Mouse (Mus musculus) heart, embryonic 13.5 days (tissue): ENCODE results near the gene Mafk. TPM values are rescaled to one million over a fixed set of nuclear protein-coding genes. Genes with fewer than 3 reads are reported as not detected.

Experiments used
- ATAC-seq: fragments of 200-750 bp; cut with Nextera tagmentation; 2 replicates; pipeline ENCODE4 v1.8.0; 2017; ENCODE audit warnings: moderate TSS enrichment; ENCODE audit not compliant: insufficient number of reproducible peaks, low FRiP score, low TSS enrichment; ENCODE audit errors: extremely low read depth
- H3K27ac ChIP-seq: fragments of 300-500 bp; sonication (generic); replicated peaks from 2 replicates; pipeline ENCODE4 v1.5.1; 2015; ENCODE audit warnings: moderate library complexity, mild to moderate bottlenecking, inconsistent platforms
- H3K27me3 ChIP-seq: fragments of 300-500 bp; sonication (generic); replicated peaks from 2 replicates; pipeline ENCODE4 v1.6.1; 2015; ENCODE audit warnings: mild to moderate bottlenecking, inconsistent platforms
- H3K36me3 ChIP-seq: fragments of 300-500 bp; sonication (generic); 2 replicates; pipeline ENCODE4 v1.6.1; 2015; ENCODE audit warnings: mild to moderate bottlenecking, inconsistent platforms
- H3K4me1 ChIP-seq: fragments of 300-500 bp; sonication (generic); 2 replicates; pipeline ENCODE4 v1.6.1; 2015; ENCODE audit warnings: inconsistent platforms
- H3K4me2 ChIP-seq: fragments of 300-500 bp; sonication (generic); 2 replicates; pipeline ENCODE4 v1.6.1; 2015; ENCODE audit warnings: inconsistent platforms, mild to moderate bottlenecking, moderate library complexity
- H3K4me3 ChIP-seq: fragments of 300-500 bp; sonication (generic); 2 replicates; pipeline ENCODE4 v1.5.1; 2015; ENCODE audit warnings: moderate library complexity, mild to moderate bottlenecking, inconsistent platforms
- H3K9ac ChIP-seq: fragments of 300-500 bp; sonication (generic); 2 replicates; pipeline ENCODE4 v1.6.1; 2015; ENCODE audit warnings: inconsistent platforms, mild to moderate bottlenecking, moderate library complexity
- H3K9me3 ChIP-seq: fragments of 300-500 bp; sonication (generic); 2 replicates; pipeline ENCODE4 v1.6.1; 2016; ENCODE audit warnings: inconsistent platforms
- WGBS: fragments of 180-500 bp; shearing (Covaris S2); methylation state at CpG from one replicate; pipeline ENCODE4 v1.1.7; 2015; ENCODE audit warnings: mixed read lengths; 5-methylcytosine and 5-hydroxymethylcytosine counted together
- polyA plus RNA-seq: library from polyadenylated mRNA; unstranded; fragments of >200 nt; fragmentation: Nextera tagmentation; extraction: Ambion mirVana; gene quantifications from 2 replicates; pipeline ENCODE4 v1.2.1, GENCODE M21; 2015

The Mafk gene
- polyA plus RNA-seq, 1 experiment from 2014 or later, result 17.6 TPM

DNA sequence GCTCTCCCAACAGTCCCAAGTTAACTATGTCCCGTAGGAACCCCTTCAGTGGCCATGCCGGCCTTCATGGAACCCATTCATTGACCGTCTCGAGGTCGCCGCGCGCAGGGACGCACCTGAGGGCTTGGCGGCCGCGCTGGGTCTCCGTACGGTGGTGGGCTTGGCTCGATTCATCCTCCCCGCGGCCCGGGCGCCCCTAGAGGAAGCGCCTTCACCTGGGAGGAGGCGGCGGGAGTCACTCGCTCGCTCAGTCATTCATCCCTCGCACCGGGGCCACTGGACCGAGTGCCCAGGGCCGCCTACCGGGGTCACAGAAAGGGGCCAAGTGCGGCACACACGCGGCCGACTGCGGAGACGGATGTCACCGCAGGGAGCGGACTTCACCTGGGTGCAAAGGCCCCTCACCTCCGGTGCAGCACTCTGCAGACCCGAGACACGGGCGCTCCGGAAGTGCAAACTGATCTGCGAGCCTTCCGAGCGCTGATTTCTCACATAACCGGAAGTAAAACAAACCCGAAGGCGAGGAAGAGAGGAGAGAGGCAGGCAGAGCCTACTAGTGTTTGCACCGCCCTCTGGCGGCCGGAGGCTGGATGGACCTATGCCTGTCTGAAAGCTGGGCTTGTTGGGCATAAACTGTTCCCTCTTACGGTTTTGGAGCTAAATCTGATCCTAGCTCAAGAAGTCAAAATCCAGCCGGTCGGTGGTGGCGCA lies 15.9 kb upstream of the Mafk start, which contains the start of gene Ints1:
Gene Ints1 (minus strand): TSS at position 459 of the 711 bp plus-strand sequence.
- peak; percentile 71 for ATAC-seq
- 1% methylated on average over 55 of the region's 55 CpGs for WGBS
- Histone ChIP-seq H3K4me1 (peaks cover 11% of the 10 kb centered on the region), H3K9me3 (no peaks in the 10 kb centered on the region), H3K27me3 (no peaks in the 10 kb centered on the region), H3K9ac (peak within 1 kb of the TSS; percentile 86), H3K4me3 (peak within 1 kb of the TSS; percentile 76), H3K36me3 (peaks cover 38% of the 10 kb centered on the region), H3K27ac (no peak within 1 kb of the TSS), H3K4me2 (peak within 1 kb of the TSS; percentile 95)

DNA sequence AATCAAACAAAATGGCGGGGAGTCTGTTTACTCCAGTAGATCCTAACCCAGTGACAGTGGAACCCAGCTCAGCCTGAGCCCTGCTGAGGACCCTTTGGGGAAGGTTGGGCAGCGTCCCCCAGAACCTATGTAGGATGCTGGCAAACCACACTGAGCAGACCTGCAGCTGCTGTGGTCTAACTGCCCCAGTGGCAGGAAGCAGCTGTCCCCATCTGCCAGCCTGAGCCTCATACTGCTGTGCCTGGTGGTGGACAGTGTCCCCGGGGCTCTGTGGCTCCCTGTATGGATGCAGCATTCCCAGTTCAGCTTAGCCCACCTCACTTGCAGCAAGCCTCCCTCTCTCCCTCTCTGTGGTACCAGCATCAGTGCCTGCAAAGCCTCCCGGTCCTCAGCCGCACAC lies 14.3 kb upstream of the Mafk start:
- H3K4me2 ChIP-seq, result no peak overlapping the region
- H3K4me1 ChIP-seq, result peaks cover 11% of the 10 kb centered on the region
- H3K9me3 ChIP-seq, result no peaks in the 10 kb centered on the region
- no peaks in the 10 kb centered on the region for H3K27me3 ChIP-seq
- no peak overlapping the region for H3K27ac ChIP-seq
- no peak overlapping the region for H3K9ac ChIP-seq
- H3K4me3 ChIP-seq, result no peak overlapping the region
- WGBS, result 68% methylated on average over 5 of the region's 5 CpGs
- ATAC-seq, result no peak
- peaks cover 22% of the 10 kb centered on the region for H3K36me3 ChIP-seq

DNA sequence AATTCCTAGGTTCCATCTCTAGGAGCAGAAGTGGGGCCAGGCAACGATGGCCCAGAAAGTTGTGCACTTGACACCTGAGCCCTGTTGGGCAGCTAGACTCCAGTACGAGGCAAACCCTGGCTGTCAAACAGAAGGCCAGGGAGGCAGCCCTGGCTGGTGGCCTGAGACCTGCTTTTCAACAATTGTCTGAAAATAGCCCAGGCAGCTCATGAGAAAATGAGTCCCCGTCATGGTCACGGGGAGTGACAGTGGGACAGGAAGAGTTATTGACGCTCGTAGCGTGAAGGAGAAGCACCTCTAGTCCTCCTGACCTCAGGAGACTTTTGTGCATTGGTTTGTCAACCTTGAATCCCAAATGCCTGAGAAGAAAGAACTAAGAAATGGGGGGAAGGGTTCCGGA lies 9.9 kb upstream of the Mafk start:
- Histone ChIP-seq H3K9me3 (no peaks in the 10 kb centered on the region), H3K4me2 (no peak overlapping the region), H3K36me3 (no peaks in the 10 kb centered on the region), H3K27me3 (no peaks in the 10 kb centered on the region), H3K4me1 (no peaks in the 10 kb centered on the region), H3K27ac (no peak overlapping the region), H3K9ac (no peak overlapping the region), H3K4me3 (no peak overlapping the region)
- ATAC-seq, result no peak
- 60% methylated on average over 8 of the region's 8 CpGs for WGBS

DNA sequence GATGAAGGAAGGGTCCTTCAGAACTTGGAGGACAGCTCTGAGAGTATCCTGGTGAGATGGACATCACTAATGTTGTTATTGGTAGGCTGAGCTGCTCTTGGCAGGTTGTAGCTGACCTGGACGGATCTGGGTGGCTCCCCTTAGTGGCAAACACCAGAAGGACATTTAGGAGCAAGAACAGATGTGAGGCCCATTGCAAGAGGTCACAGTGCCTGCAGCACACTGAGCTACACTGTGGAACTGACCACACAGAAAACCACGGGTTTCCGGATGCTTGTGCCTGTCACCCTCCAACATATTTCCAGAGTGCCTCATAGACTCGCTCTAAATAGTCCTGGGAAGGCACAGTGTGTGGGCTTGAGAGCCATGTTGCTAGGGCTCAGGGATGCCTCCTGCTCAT lies 1.8 kb upstream of the Mafk start:
- Histone ChIP-seq H3K4me1 (peaks cover 32% of the 10 kb centered on the region), H3K36me3 (no peaks in the 10 kb centered on the region), H3K4me3 (no peak overlapping the region), H3K27me3 (no peaks in the 10 kb centered on the region), H3K9me3 (no peaks in the 10 kb centered on the region), H3K27ac (no peak overlapping the region), H3K4me2 (no peak overlapping the region), H3K9ac (no peak overlapping the region)
- WGBS, result 39% methylated on average over 4 of the region's 4 CpGs
- ATAC-seq, result no peak

DNA sequence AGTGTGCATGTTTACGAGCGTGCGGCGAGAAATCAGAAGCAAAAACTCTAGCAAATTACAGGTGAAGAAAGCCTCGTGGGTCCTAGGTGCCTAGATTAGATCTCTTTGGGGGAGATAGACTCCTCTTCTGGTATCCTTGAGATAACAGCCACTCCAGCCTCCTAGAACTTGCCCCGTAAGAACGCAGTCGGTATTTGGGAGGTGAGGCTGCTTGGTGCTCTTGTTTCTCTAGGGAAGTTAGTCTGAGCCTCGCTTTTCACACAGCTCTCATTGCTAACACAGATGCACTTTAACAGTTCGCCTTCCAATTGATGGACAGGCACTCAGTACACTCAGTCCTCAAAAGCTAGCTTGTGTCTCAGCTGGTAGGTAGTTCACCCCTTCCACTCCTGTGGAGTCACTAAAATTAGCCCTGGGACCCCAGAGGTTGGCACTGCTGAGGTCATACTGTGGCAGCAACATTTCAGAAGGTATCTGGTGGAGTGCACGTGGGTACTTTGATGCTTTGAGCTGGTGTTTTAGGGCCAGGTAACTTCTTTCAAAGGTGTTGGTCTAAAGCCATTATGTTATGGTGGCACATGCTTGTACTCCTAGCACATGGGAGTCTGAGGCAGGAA lies 954 bp downstream of the Mafk start:
- H3K36me3 ChIP-seq, result no peaks in the 10 kb centered on the region
- peak overlapping the region; percentile 99 for H3K27ac ChIP-seq
- WGBS, result 7% methylated on average over 11 of the region's 11 CpGs
- no peaks in the 10 kb centered on the region for H3K9me3 ChIP-seq
- peak overlapping the region; percentile 99 for H3K4me2 ChIP-seq
- H3K9ac ChIP-seq, result peak overlapping the region; percentile 94
- ATAC-seq, result no peak
- H3K4me3 ChIP-seq, result peak overlapping the region; percentile 98
- no peaks in the 10 kb centered on the region for H3K27me3 ChIP-seq
- H3K4me1 ChIP-seq, result peaks cover 59% of the 10 kb centered on the region

DNA sequence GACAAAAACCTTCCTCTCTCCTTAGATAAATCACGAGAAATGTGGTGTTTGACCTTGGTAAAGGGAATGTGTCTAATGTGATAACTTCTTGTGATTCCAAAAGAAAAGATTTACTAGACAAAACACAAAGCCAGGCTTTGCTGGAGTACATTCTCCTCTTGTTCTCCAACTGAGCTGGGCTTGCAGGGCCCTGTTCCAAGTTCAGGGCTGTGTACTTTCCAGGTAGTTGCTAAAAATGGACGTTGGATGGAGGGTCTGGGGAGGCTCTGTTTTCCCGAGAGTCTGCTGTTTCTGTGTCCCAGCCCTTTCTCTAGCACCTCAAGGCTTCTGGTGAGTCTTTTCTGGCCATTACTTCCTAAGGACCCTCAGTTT lies 1.6 kb downstream of the Mafk start:
- Histone ChIP-seq H3K9me3 (no peaks in the 10 kb centered on the region), H3K9ac (peak overlapping the region; percentile 94), H3K4me3 (peak overlapping the region; percentile 98), H3K4me1 (peaks cover 66% of the 10 kb centered on the region), H3K27me3 (no peaks in the 10 kb centered on the region), H3K4me2 (peak overlapping the region; percentile 99), H3K27ac (peak overlapping the region; percentile 99), H3K36me3 (no peaks in the 10 kb centered on the region)
- no peak for ATAC-seq
- WGBS, result 12% methylated on average over 3 of the region's 3 CpGs

DNA sequence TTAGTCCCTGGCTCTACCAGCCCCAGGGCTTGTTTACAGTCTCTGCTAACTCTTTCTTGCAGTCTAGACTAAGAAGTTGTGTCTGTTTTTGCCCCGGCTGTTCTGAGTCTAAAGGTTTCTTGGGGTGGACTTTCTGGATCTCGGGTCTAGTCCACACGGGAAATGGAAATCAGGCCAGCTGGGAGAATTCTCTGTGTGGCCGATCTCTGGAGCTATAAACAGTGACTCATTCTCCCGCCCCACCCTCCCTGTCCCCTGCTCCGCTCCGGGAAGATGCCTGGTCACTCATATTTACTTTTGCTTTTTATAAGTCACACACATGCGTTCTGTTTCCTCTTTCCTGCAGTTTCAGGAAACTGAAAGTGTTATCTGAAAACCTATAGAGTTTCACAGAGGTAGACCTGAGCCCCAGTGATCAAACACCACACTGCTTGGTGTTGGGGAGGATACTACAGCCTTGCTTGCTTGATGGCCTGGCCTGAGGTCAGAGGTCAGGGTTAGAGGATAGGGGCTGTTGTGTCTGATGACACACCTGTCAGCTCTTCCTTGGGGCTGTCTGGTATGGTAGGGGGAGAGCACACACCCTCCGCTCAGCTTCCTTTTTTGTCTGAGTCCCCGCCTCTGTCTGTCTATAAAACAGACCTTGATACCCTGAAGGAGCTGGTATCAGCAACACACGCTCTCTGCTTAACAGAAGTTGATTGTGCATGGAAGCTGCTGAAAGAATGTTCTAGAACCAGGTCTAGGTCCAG lies 2.2 kb downstream of the Mafk start:
- H3K27ac ChIP-seq, result peak overlapping the region; percentile 99
- H3K9ac ChIP-seq, result peak overlapping the region; percentile 94
- H3K4me1 ChIP-seq, result peaks cover 72% of the 10 kb centered on the region
- WGBS, result 15% methylated on average over 11 of the region's 11 CpGs
- H3K27me3 ChIP-seq, result no peaks in the 10 kb centered on the region
- ATAC-seq, result no peak
- peak overlapping the region; percentile 98 for H3K4me3 ChIP-seq
- peak overlapping the region; percentile 99 for H3K4me2 ChIP-seq
- H3K9me3 ChIP-seq, result no peaks in the 10 kb centered on the region
- H3K36me3 ChIP-seq, result no peaks in the 10 kb centered on the region

DNA sequence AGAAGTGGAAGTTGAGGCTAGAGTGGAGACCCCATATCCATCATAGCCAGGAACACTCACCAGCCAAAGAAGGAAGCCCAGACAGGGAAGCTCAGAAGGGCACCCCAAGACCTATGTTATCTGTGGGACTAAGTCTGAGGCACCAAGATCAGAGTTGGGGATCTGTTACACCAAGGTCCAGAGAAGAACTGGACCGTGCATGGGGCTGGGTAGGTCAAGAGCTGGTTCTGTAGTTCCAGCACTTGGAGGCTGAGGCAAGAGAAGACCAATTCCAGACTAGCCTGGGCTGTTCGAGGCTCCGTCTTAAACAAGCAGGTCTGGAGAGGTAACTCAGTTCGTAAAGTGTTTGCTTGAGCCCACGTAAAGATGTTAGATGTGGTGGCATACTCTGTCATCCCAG lies 2.8 kb downstream of the Mafk start:
- Histone ChIP-seq H3K27ac (peak overlapping the region; percentile 99), H3K9me3 (no peaks in the 10 kb centered on the region), H3K27me3 (no peaks in the 10 kb centered on the region), H3K9ac (peak overlapping the region; percentile 94), H3K4me2 (peak overlapping the region; percentile 99), H3K4me3 (peak overlapping the region; percentile 98), H3K36me3 (peaks cover 2% of the 10 kb centered on the region), H3K4me1 (peaks cover 78% of the 10 kb centered on the region)
- no peak for ATAC-seq
- WGBS, result 79% methylated on average over 5 of the region's 5 CpGs

DNA sequence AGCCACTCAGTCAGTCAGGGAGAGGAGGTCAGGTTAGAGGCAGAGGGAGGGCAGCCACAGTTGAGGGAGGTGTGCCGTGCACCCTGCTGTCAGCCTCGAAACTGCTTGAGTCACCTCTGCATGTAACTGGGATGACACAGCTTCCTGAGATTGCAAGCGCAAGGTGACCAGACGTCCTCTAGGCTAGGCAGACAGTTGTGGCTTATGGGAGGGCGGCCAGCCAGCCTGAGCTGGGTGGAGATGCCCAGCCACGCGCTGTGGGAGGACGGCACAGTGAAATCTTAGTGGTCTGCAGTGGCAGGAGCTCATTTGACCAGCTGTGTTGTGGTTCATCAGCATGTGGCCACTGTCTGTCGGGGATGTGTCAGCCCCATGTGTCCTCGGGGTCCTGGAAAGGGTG lies 3.6 kb downstream of the Mafk start:
- Histone ChIP-seq H3K9me3 (no peaks in the 10 kb centered on the region), H3K27ac (peak overlapping the region; percentile 99), H3K27me3 (no peaks in the 10 kb centered on the region), H3K4me1 (peaks cover 86% of the 10 kb centered on the region), H3K4me3 (peak overlapping the region; percentile 98), H3K4me2 (peak overlapping the region; percentile 99), H3K36me3 (peaks cover 10% of the 10 kb centered on the region), H3K9ac (peak overlapping the region; percentile 94)
- peak; percentile 40 for ATAC-seq
- 37% methylated on average over 10 of the region's 10 CpGs for WGBS

DNA sequence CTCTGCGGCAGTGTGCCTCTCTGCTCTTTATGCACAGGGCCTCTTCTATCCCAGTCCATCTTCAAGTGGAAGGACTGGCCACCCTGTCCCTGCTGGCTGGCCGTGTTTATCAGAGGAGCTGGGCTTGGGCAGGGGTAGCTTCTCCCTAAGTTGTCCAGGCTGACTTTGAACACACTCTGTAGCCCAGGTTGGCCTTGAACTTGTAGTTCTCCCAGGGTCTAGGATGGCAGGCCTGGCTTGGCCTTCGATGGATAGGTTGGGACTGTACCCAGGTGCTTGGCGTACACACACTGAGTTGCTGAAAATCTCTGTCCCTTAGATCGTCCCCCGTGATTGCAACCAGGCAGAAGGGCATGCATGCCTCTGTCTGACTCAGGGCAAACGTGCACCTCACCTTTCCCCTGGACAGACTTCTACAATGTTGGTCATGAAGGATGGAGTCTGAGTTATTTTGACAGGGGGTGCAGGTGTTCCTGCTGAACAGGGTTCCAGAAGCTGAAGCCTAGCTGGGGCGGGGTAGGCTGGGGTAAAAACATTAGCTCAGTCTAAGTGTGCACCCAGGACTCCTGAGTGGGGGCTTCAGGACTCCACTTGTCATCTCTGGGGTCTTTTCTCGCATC lies 4.8 kb downstream of the Mafk start:
- ATAC-seq, result no peak
- WGBS, result 65% methylated on average over 9 of the region's 9 CpGs
- peak overlapping the region; percentile 98 for H3K4me3 ChIP-seq
- H3K9me3 ChIP-seq, result no peaks in the 10 kb centered on the region
- H3K4me1 ChIP-seq, result peaks cover 92% of the 10 kb centered on the region
- peak overlapping the region; percentile 99 for H3K4me2 ChIP-seq
- peak overlapping the region; percentile 99 for H3K27ac ChIP-seq
- peak overlapping the region; percentile 94 for H3K9ac ChIP-seq
- H3K27me3 ChIP-seq, result no peaks in the 10 kb centered on the region
- peaks cover 22% of the 10 kb centered on the region for H3K36me3 ChIP-seq

DNA sequence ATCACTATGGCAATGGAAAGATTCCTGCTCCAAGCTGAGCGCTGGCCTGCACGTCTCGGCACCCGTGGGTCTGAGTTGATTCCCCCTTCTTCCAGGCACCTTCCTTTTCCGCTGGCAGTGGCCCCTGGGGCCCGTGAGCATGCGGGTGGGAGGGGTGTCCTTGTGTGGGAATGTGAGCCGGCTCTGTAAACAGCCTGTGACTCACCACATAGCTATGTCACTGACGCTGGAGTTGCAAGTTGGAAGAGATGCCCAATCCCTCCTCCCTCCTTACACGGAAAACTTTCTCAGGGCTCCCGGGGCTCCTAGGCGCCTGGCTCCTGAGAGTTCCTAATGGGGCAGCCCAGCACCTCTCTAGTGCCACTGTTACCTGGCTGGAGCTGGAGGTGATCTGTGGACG lies 5.6 kb downstream of the Mafk start:
- no peaks in the 10 kb centered on the region for H3K27me3 ChIP-seq
- H3K4me2 ChIP-seq, result peak overlapping the region; percentile 99
- peak overlapping the region; percentile 94 for H3K9ac ChIP-seq
- peaks cover 93% of the 10 kb centered on the region for H3K4me1 ChIP-seq
- H3K27ac ChIP-seq, result peak overlapping the region; percentile 99
- peaks cover 30% of the 10 kb centered on the region for H3K36me3 ChIP-seq
- ATAC-seq, result peak; percentile 48; the same call in 1 of the 2 replicates
- 4% methylated on average over 13 of the region's 13 CpGs for WGBS
- peak overlapping the region; percentile 98 for H3K4me3 ChIP-seq
- H3K9me3 ChIP-seq, result no peaks in the 10 kb centered on the region
